Mouse (Mus musculus) small intestine, adult 2 months (tissue): ENCODE measurements at regions not wholly inside any gene's neighbourhood (a gene's known extent, or its start where the extent isn't known, plus 50 kb on each side); places are given as distances from the start of the nearest gene placed in this dataset.

Experiments used
- CTCF ChIP-seq: fragments of 200-500 bp; IDR thresholded peaks from 2 replicates; pipeline ENCODE4 v1.5.1; 2012; ENCODE audit warnings: low read depth, mild to moderate bottlenecking, control low read depth, inconsistent platforms, low read length, moderate library complexity, mixed read lengths; ENCODE audit not compliant: insufficient replicate concordance, insufficient read length; ENCODE audit errors: extremely low read depth
- POLR2A ChIP-seq: fragments of 200-500 bp; IDR thresholded peaks from 2 replicates; pipeline ENCODE4 v1.6.1; 2012; ENCODE audit warnings: low read depth, mild to moderate bottlenecking, control low read depth, inconsistent platforms, low read length, moderate library complexity

GRCm38 (mm10) chr11:112125249-112125933 is 656.6 kb upstream of the Sox9 start:
- TF ChIP-seq CTCF (no peak), POLR2A (no peak)
